Mouse (Mus musculus): ENCODE measurements at regions not wholly inside any gene's neighbourhood (a gene's known extent, or its start where the extent isn't known, plus 50 kb on each side); places are given as distances from the start of the nearest gene placed in this dataset.

DNA sequence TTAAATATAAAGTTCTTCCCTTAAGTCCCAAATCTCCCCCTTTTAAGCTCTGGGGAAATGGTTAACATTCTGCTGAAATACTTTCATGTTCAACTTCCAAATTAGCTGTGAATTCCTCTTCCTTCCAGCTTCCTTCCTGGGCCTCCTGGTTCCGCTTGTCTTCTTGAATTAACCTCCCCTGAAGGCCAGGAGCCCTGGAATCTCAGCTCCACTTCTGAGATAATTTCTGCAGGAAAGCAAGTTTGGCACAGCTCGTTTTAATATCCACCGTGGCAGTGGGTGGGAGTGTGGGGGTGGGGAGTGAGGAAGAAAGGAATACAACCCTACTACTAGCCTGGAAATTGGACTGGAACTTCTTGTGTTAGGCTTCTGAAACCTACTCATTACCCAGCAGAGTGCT lies 110.8 kb upstream of the Tsc22d2 start:
- no peak for DNase-seq (ENCODE audit: low spot score in 2 of 2)

DNA sequence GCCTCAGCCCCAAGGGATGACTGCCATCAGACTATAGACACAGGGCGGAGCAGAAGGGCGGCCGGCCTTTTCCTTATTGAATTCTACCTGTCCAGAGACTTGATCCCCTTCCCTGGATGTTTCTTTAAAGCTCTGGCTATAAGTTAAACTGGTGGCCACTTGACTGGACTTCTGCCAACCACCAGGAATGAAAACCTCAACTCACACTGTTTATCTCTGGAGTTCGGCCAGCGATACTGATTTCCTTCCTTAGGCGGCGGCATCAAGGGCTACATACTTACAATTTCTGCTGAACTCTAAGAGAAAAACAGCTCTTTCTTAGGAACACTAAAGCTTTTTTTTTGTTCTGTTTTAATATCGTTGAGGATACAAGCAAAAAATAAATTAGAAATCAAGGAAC lies 104.9 kb upstream of the Tsc22d2 start:
- DNase-seq (ENCODE audit: low spot score in 2 of 2) = no peak

DNA sequence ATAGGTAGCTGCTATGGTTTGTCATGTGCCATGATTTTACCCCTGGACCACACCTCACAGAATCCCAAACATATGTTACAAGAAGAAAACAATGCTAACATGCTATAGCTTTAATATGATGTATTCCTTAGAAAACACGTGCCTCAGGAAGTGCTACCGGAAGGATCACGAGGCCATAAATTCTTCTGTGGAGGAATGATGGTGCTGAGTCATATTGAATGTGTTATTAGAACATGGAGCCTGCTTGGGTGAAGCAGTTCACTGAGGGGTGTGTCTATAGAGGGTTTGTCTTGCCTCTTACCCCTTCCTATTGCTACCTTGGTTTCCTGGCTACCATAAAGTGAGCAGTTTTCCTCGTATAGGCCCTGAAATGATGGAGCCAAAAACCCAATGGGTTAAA lies 104.1 kb upstream of the Tsc22d2 start:
- DNase-seq (ENCODE audit: low spot score in 2 of 2) = no peak

DNA sequence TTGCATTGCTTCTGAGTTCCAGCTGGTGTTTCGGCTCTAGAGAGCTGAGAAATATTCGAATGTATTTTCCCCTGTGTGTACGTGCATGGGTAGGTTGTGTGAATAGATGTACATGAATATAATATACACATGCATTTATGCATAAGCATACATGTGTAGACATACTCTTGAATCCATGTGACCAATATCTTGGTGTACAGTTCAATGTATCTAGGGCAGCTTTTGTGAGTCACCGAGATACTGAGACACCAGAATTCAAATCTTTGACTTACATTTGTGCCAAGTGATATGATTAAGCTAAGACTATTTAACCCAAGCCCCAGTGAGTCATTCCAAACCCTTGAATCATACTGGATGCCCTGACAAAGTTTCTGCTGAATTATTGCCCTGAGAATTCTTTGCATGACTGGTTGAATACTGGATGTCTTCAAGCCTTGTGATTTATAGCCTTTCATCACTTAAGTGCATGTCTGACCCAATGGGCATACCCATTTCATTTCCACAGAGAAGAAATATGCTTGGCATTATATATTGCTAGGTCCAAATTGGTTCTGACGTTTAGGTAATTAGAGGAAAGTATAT lies 103.3 kb upstream of the Tsc22d2 start:
- no peak for DNase-seq (ENCODE audit: low spot score in 2 of 2)

- DNase-seq (ENCODE audit: low spot score in 2 of 2) = no peak
Measured at GRCm38 (mm10) chr3:58312623-58313022, 101.9 kb upstream of the Tsc22d2 start.

- no peak for DNase-seq (ENCODE audit: low spot score in 2 of 2)
Measured at GRCm38 (mm10) chr3:58315236-58315635, 99.3 kb upstream of the Tsc22d2 start.

DNA sequence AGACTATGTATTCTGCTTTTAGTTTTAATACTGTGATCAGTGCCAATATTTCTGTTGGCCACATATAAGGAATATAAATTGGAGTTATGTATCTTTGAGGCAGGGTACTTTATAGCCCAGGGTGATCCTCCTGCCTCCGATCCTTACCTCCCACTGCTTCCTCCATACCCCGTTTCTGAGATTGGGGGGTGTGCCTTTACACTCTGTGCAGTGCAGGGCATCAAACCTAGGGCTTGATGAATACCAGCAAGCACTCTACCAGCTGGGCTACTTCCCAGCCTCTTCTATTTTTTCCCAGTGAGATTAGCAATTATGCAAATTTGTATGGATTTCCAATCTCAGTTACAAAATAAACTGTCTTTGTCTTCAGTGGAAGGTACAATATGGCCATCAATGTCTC lies 97.3 kb upstream of the Tsc22d2 start:
- no peak for DNase-seq (ENCODE audit: low spot score in 2 of 2)

GRCm38 (mm10) chr3:58318756-58319155 lies 95.8 kb upstream of the Tsc22d2 start:
- DNase-seq (ENCODE audit: low spot score in 2 of 2) = no peak

DNA sequence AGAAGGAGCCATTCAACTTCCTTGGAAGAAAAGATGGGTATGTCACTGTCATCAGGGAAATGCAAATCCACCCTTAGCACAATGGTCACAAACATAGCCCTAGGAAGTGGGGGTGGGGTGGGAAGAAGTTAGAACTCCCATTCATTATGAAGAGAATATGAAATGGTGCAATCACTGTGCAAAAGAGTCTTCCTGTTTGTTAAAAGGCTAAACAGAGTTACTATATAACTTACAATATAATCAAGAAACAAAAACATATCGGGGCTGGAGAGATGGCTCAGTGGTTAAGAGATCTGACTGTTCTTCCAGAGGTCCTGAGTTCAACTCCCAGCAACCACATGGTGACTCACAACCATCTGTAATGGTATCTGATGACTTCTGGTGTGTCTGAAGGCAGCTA lies 95.1 kb upstream of the Tsc22d2 start:
- no peak for DNase-seq (ENCODE audit: low spot score in 2 of 2)

DNA sequence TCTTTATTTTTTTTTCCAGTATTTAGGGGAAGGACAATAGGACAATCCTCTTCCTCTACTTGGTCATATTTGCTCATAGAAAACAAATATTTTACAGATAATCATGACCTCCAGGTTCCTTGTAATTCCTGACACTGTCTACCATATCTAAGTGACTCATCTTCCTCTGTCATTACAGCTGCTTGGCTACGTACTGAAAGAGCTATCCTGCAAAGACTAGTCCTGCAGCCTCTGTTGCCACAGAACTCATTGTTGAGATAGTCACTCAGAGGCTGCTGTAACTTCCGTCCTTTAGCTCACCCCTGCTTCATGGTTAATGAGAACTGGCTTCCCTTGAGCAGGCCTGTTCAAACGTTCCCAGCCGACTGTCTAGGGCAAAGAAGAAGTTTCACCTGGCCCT lies 93.7 kb upstream of the Tsc22d2 start:
- no peak for DNase-seq (ENCODE audit: low spot score in 2 of 2)

- no peak for DNase-seq (ENCODE audit: low spot score in 2 of 2)
Measured at GRCm38 (mm10) chr3:58322322-58322721, 92.2 kb upstream of the Tsc22d2 start.

DNA sequence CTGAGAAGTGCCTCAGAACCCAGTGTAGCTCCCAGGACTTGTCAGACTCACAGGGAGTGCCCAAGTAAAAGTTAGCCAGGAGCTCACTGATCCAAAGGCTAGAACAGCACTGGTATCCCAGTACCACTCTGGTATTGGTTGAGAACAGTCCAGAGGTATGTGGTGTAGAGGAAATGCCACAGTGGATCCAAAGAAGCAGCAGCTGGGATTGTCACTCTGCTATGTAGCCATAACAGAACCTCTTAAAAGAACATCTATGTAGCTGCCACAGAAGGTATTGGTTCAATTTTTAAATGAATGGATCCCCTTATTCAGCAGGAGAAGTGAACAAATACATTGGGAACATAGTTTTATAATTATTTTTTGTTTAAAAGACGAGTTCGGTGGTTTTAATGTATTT lies 86.8 kb upstream of the Tsc22d2 start:
- no peak for DNase-seq (ENCODE audit: low spot score in 2 of 2)

DNA sequence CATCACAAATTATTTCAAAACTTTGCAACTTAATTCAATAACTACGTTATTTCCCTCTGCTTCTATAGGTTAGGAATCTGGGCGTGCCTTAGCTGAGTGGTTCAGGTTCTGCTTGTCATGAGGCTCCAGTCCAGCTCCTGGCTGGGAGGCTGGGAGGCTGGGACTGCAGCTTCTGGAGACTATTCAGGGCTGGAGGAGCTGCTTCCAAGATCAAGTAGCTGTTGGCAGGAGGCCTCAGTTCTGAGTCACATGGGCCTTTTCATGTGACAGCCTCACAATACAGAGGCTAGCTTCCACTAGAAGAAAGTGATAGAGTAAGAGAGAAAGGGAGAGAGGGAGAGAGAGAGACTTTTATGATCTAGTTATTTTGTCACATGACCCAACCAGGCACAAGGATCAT lies 84.3 kb upstream of the Tsc22d2 start:
- DNase-seq (ENCODE audit: low spot score in 2 of 2) = peak; percentile 26 to 49

- DNase-seq (ENCODE audit: low spot score in 2 of 2) = no peak
Measured at GRCm38 (mm10) chr3:58333997-58334396, 80.5 kb upstream of the Tsc22d2 start.

DNA sequence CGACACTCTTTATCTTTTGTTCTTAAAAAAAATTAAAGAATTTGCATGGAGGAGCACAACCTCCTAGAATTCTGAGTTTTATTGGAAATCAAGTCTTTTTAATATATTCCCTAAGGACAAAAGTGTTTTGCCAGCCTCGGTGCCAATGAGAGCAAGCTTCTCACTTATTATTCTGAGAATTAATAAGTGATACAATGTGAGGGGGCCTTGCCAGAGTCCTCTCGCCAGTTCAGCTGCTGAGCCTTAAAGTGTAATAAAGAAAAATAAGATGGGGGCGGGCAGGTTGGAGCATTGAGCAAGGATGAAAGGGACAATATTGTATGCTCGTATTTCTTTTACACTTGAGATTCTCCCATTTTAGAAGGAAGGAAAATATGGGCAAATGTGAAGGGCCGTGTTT lies 79.2 kb upstream of the Tsc22d2 start:
- DNase-seq (ENCODE audit: low spot score in 2 of 2) = no peak

GRCm38 (mm10) chr3:58336135-58336534 lies 78.4 kb upstream of the Tsc22d2 start:
- no peak for DNase-seq (ENCODE audit: low spot score in 2 of 2)

DNA sequence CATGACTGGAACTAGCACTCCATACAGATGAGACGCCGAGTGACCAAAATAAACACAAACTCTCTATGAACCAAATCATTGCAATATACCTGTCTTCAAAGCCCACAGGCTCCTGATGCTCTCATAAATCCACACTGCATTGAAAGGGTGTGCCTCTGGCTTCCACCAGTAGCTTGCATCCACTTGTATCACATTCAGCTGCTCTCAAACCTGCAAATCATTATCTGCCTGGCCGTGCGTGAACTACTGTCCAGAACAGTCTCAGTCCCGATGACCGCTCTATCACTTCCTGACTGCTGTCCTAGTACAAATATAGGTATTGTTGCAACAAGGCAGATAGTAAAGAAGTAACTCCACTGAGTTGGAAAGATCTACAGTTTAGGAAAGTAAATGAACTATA lies 77.9 kb upstream of the Tsc22d2 start:
- no peak for DNase-seq (ENCODE audit: low spot score in 2 of 2)

DNA sequence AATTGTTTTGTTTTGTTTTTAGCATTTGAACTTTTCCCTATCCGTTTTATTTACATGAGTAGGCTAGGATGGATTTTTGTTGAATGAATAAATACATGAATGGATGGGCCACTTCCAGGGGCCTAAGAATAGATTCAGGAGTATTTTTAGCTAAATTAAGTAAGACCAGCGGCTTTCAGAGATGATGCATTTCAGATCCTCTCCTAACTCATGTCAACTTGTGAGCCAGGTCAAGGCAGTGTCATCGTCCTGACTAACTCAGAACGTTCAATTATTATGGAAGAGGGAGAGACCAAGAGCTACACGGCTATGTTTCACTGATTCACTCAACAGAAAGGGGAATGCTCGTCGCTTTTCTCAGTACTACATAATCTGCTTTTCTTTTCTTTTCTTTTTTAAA lies 75.5 kb upstream of the Tsc22d2 start:
- no peak for DNase-seq (ENCODE audit: low spot score in 2 of 2)

- DNase-seq (ENCODE audit: low spot score in 2 of 2) = no peak
Measured at GRCm38 (mm10) chr3:58342096-58342495, 72.4 kb upstream of the Tsc22d2 start.

DNA sequence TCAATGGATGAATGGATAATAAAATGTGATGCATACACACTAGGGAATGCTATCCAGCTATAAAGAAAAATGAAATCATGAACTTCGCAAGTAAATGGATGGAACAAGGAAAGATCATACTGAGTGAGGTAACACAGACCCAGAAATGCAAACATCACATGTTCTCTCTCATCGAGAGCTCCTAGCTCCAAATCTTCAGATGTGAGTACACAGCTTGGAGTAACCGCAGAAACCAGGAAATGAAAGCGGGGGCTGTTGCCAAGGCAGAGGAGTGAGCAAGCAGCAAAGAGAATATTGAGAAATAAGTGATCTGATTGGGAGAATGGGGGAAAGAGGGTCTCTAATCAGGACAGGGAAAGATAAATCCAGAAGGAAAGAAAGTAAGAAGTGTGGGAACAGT lies 52.0 kb upstream of the Tsc22d2 start:
- no peak for DNase-seq (ENCODE audit: low spot score in 2 of 2)

DNA sequence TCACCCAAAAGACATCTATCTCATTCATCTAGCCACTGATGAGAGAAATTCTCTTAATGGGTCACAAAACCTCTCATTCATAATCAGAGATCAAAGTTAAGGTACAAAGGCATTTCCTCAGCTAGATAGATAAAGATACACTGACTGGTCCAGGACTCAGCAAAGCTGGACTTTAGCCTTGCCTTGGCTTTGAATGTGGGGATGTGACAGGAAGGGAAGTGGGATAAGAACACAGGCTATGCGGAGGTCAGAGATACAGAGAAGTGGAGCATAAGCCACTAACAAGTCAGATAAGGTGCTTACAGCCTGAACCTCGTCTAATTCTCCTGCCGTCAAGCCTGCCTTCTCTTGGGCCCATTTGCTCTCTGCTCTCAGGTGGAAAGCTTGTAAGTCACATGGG lies 50.0 kb upstream of the Tsc22d2 start:
- no peak for DNase-seq (ENCODE audit: low spot score in 2 of 2)
